Mouse (Mus musculus): ENCODE results near the gene Wasf2.

Wasf2 gene

DNA sequence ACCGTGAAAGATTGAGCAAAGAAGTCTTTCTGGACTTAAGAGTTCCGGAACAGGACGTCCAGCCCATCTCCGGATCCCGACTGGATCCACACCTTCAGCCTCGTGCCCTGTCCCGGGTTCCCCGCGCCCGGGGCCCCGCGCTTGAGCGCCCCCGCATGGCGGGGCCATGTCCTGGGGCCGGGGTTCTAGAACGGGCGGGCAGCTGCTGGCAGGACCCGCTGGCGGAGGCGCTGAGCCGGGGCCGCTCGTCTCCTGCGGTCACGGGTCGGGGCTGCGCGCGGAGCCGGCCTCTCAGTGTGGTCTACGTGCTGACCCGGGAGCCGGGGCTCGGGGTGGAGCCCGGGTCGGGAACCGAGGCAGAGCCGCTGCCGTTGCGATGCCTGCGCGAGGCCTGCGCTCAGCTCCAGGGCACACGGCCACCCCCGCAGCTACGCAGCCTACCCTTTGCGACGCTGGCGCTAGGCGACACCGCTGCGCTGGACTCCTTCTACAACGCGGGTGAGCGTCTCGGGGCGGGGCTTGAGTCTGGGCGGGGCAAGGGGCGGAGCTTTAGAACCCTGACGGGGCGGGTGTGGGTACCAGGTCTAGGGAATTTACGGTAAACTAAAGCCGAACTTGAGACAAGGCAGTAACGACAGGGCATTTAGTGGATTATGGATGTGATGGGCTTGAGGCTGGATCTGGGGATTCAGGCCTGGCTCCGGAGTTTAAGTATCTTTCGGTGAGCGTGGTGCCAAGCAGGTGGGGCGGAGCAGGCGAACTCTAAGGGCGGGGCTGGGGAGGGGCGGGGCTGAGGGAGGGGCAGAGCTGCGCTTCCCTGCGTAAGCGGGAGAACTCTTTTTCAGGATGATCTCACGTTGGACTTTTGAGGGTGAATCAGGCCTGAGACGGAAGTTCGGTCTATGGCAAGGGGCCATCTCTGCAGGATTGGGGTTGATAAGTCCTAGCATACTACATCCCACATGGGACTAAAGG is 110.9 kb downstream of the Wasf2 start:
- peak; percentile 77 for DNase-seq

DNA sequence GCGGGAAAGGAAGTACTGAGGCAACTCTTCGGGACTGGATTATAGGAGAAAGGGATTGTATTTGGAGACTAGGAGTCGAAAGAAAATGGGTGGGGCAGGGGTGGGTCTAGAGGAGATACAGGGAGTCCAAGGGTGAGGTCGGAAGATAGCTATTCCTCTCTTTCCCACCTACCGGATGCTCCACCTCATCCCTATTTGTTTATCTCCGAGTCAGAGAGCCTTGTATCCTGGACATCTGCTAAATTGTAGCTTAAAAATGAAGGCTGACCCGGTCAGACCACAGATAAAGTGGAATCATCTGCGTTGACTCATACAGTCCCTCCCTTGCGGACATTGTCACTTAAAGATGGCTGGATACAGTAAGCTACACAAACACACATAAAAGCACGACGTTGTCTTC is 111.6 kb downstream of the Wasf2 start:
- DNase-seq = no peak

DNA sequence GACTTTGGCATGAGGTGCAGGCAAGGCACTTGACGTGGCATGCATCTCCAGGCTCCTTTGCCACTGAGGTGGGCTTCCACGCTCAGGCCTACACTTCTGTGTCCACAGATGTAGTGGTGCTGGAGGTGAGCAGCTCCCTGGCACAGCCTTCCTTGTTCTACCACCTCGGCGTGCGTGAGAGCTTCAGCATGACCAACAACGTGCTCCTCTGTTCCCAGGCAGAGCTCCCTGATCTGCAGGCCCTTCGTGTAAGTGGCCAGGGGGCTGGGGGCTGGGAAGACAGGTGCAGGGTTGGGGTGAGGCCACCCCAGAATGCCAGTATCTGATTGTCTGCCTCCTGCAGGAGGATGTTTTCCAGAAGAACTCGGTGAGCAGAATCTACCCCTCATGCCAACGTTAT is 112.4 kb downstream of the Wasf2 start:
- no peak for DNase-seq

DNA sequence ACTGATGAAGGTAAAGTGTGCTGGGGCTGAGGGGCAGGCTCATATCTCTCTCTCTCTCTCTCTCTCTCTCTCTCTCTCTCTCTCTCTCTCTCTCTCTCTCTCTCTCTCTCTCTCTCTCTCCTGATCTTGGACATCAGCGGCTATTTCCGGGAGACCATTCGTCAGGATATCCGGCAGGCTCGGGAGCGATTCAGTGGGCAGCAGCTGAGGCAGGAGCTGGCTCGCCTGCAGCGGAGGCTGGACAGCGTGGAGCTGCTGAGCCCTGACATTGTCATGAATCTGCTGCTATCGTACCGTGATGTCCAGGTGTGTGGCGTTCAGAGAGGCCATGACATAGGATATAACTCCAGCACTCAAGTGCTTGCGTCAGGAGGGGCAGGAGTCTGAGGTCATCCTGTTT is 113.2 kb downstream of the Wasf2 start:
- no peak for DNase-seq

DNA sequence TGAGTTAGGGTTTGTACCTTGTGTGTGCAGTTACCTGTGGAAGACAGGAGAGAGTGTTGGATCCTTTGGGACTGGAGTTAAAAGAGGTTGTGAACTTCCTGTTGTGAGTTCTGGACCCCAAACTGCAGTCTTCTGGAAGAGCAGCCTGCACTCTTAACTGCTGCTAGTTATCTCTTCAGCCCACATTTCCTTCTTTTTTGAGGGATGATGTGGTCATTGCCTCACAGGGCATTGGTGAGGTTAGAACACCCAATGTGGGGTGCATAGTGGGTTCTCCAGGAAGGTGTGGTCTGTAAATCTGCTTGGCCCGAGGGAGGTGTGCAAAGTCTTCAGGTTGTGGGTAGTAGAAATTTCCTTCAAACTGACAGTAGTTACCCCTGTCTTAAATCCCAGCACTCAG is 114.0 kb downstream of the Wasf2 start:
- DNase-seq = no peak

DNA sequence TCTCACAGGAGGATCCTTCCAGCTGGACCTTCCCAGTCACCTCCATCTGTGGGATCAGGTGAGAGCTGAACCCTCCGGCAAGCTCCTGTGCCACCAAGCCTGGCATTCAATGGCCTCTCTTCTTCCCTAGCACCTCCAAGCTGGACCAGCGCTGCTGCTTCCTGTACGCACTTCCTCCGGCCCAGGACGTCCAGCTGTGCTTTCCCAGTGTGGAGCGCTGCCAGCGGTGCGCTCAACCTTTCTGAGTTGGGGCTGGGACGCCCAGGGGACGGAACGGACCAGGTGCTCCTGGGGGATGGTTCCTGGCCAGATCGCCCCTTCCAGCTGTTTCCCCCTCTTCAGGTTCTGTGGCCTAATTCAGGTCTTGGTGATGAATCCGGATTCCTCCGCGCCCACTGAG is 116.8 kb downstream of the Wasf2 start:
- DNase-seq = no peak

GRCm38 (mm10) chr4:133247806-133248449 is 117.6 kb downstream of the Wasf2 start:
- DNase-seq = no peak

Data from cerebellum, adult 11-12 months (tissue).